Mouse (Mus musculus): ENCODE data around the gene Map3k7cl.

The Map3k7cl gene

GRCm38 (mm10) chr16:87552907-87553691, at the start of gene Map3k7cl:
Gene Map3k7cl, plus strand, starts transcription at chr16:87553330.
- DNase-seq (ENCODE audit: low spot score) = no peak

GRCm38 (mm10) chr16:87511706-87512105, 41.4 kb upstream of the Map3k7cl start:
- DNase-seq (ENCODE audit: low spot score) = no peak

GRCm38 (mm10) chr16:87512331-87512730, 40.8 kb upstream of the Map3k7cl start:
- no peak for DNase-seq (ENCODE audit: low spot score)

- DNase-seq (ENCODE audit: low spot score) = no peak
Observed at GRCm38 (mm10) chr16:87524228-87524627, 28.9 kb upstream of the Map3k7cl start.

- no peak for DNase-seq (ENCODE audit: low spot score)
Observed at GRCm38 (mm10) chr16:87527553-87528249, 25.4 kb upstream of the Map3k7cl start.

- no peak for DNase-seq (ENCODE audit: low spot score)
Observed at GRCm38 (mm10) chr16:87528755-87529154, 24.4 kb upstream of the Map3k7cl start.

GRCm38 (mm10) chr16:87548348-87548747, 4.8 kb upstream of the Map3k7cl start:
- no peak for DNase-seq (ENCODE audit: low spot score)

GRCm38 (mm10) chr16:87556320-87556719, 3.2 kb downstream of the Map3k7cl start:
- no peak for DNase-seq (ENCODE audit: low spot score)

GRCm38 (mm10) chr16:87561501-87561900, 8.4 kb downstream of the Map3k7cl start:
- no peak for DNase-seq (ENCODE audit: low spot score)

GRCm38 (mm10) chr16:87563524-87563923, 10.4 kb downstream of the Map3k7cl start:
- peak; percentile 33 for DNase-seq (ENCODE audit: low spot score)

- no peak for DNase-seq (ENCODE audit: low spot score)
Observed at GRCm38 (mm10) chr16:87564564-87564963, 11.4 kb downstream of the Map3k7cl start.

GRCm38 (mm10) chr16:87567572-87567971, 14.4 kb downstream of the Map3k7cl start:
- peak; percentile 13 for DNase-seq (ENCODE audit: low spot score)

- no peak for DNase-seq (ENCODE audit: low spot score)
Observed at GRCm38 (mm10) chr16:87568241-87568640, 15.1 kb downstream of the Map3k7cl start.

- no peak for DNase-seq (ENCODE audit: low spot score)
Observed at GRCm38 (mm10) chr16:87569576-87570105, 16.5 kb downstream of the Map3k7cl start.

- DNase-seq (ENCODE audit: low spot score) = no peak
Observed at GRCm38 (mm10) chr16:87570334-87570733, 17.2 kb downstream of the Map3k7cl start.

GRCm38 (mm10) chr16:87573409-87573808, 20.3 kb downstream of the Map3k7cl start:
- no peak for DNase-seq (ENCODE audit: low spot score)

- DNase-seq (ENCODE audit: low spot score) = no peak
Observed at GRCm38 (mm10) chr16:87574160-87574559, 21.0 kb downstream of the Map3k7cl start.

GRCm38 (mm10) chr16:87575600-87575999, 22.5 kb downstream of the Map3k7cl start:
- no peak for DNase-seq (ENCODE audit: low spot score)

- DNase-seq (ENCODE audit: low spot score) = no peak
Observed at GRCm38 (mm10) chr16:87578881-87579280, 25.8 kb downstream of the Map3k7cl start.

- DNase-seq (ENCODE audit: low spot score) = no peak
Observed at GRCm38 (mm10) chr16:87579462-87579861, 26.3 kb downstream of the Map3k7cl start.

- DNase-seq (ENCODE audit: low spot score) = no peak
Observed at GRCm38 (mm10) chr16:87582776-87583175, 29.6 kb downstream of the Map3k7cl start.

GRCm38 (mm10) chr16:87584618-87585017, 31.5 kb downstream of the Map3k7cl start:
- no peak for DNase-seq (ENCODE audit: low spot score)

Measured in left cerebral cortex, adult 11 months (tissue).